Mouse (Mus musculus): ENCODE measurements at regions not wholly inside any gene's neighbourhood (a gene's known extent, or its start where the extent isn't known, plus 50 kb on each side); places are given as distances from the start of the nearest gene placed in this dataset.
A peak's percentile ranks its signal among the peaks of the same experiment; 100 is the strongest.

DNA sequence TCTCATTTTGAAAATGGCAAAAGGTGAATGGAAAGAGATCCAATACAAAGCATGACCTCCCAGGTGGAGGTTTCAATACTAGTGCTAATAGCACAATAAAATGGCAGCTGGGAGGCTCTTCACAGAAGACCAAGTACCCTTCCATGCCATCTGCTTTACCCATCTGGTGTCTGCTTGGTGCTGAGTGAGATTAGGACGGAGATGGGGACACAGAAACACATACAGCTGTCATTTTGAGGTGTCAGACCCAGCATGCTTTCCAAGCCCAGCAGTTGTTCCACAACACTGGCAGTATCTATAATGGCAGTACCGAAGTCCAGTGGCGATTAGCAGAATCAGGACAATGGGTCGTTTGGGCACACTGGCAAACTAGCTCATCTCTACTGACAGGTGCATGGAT, 118.9 kb upstream of the 1700064H15Rik start:
- no peak for DNase-seq (ENCODE audit: low read depth, low spot score)

DNA sequence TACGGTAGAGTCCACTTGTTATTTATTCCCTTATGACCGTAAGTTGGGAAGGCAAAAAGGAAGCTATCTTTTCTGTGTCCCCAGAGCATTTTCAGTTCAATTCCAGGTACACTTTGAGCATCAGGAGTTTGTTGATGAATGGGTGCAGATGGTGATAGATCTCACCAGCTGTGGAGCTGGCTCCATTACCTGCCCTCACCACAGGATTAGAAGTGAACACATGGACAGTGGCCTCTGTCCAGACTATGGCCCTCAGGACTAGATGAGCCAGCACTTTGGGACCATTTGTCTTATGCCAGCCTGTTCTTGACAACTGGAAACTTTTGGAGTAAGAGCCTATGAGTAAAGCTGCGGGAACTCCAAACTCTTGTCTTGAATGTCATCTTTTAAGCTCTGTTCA, 123.5 kb upstream of the 1700064H15Rik start:
- no peak for DNase-seq (ENCODE audit: low read depth, low spot score)

DNA sequence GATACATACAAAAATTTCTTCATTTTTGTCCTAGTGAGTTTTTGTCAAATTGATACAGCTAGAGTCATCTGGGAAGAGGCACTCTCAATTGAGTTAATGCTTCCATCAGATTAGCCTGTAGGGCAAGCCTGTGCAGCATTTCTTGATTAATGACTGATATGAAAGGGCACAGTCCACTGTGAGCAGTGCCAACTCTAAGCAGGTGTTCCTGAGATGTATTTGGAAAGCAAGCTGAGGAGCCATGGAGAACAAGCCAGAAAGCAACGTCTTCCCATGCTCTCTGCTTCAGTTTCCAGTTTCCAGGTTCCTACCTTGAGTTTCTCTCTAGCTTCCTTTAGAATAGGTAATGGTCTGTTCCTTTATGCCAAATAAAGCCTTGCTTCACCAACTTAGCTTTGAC, 125.5 kb upstream of the 1700064H15Rik start:
- no peak for DNase-seq (ENCODE audit: low read depth, low spot score)

DNA sequence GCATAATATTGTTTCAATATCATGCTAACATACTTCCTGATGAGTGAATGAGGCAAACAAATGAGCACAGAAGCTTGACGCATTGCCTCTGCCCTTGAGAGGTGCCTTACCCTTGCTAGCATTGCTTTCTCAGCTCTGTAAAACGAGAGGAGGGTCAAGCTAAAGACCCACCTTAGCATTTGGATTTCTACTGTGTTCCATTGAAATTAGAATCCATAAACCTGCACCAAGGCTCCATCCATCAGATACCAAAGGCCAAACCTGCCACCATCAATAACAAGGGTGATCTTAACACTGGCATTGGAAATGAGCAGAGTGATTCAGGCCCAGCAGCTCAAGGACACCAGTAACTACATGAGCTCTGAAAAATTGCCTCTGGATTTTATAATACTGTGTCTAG, 126.2 kb upstream of the 1700064H15Rik start:
- DNase-seq (ENCODE audit: low read depth, low spot score), result no peak

DNA sequence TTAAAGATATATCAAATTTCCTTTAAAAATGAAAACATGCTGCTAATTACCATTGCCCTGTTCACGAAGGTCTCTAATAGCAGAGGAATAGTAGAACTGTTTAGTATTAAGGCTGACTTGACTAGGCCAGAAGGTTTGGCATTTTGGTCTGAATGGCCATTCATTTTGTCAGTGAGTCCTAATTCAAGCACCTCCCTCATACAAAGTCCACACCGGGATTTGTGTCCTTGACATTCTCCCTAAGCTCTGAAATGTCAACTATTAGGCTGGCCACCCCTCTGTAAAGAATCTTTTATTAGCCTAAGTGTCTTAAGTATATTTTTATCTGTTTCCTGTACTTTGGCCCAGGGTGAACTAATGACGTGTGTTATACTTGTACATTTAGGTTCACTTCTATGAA, 126.7 kb upstream of the 1700064H15Rik start:
- DNase-seq (ENCODE audit: low read depth, low spot score), result no peak

DNA sequence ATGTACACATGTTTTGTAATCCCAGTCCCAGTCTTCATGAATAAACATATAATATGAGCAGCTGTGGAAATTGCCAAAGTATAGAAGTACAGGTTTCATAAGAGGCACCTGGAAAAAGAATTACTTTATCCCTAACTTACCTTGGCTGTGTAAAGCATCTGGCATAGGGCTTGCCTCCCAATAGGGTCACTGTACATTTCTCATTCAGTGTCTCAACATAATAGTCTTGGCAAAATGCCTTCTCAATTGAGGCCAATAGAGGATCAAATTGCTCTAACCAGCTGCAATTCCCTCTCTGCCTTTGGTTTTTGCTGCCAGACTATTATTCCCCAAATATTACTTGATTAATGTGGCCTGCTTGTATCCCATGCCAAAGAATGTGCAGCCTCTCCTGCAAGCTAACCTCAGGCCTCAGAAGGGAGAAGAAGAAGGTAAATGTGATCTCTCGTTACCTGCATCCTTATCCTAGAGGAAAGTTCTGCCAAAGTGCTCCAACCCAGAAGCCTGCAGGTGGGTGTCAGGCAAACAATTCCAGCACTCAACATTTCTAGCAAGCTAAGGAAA, 158.2 kb upstream of the Cp start:
- no peak for DNase-seq (ENCODE audit: low read depth, low spot score)

DNA sequence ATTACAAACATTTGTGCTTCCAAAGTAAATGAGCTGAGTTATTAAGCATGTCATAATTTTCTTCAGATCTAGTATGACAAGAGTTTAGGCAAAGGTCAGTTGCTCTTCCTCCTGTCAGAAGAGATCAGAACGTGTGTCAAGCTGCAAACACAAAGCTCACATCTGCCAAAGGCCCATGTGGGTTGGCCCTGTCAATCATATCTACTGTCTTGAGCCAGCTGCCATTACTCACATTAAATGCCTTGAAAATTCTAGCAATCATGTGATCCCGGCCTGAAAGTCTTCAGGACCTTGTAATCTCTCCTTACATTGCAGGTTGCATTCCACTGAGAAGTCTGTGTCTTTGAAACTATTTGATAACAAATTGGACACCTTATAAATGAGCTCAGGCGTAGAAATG, 146.8 kb upstream of the Cp start:
- DNase-seq (ENCODE audit: low read depth, low spot score), result no peak

DNA sequence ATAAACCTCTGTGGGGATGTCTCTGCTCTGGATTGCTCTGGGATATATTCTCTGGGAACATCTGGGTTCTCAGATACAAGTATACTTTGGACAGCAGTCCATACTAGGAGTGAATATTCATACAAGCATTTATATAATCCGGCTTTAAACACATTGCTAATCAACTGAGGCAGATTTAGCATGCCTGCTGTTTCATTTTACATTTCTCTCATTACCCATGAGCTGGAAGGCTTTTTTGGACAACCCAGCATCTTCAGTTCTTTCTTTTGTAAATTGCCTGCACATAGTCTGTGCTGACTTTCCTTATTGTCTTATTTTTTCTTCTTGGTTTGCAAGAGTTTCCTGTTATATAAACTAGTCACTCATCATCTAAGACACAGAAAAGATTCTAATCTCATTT, 131.9 kb upstream of the Cp start:
- no peak for DNase-seq (ENCODE audit: low read depth, low spot score)

DNA sequence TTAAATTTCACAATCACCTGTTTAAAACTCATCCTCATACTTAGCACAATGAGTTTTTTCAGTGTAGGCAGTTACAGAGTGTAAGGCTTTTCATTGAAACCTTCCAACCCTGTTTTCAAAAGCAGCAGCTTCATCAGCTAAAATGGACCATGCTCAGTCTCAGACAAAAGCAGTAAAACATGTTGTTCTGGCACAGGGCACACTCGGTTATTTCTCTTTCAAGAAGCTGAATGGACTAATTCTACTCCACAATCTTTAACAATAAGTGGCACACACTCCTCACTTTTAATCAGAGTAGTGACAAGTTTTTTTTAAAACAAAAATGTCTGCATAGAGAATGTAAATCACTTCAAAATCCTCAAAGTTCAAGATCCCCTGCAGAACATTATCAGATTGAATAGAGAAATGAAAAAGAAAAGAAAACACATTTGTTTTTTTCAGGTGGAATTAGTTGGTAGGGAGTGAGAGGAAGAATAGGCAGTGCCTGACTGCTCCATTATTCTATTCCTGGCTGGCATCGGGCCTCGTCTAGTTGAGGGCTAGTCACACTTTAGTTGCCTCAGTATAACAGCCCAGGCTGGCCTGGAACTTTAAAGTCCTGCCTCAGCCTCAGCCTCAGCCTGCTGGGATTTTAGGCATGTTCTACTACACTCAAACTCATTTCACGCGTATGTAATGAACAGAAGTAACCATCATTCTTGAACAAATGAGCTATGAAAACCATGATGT, 128.2 kb upstream of the Cp start:
- no peak for DNase-seq (ENCODE audit: low read depth, low spot score)

DNA sequence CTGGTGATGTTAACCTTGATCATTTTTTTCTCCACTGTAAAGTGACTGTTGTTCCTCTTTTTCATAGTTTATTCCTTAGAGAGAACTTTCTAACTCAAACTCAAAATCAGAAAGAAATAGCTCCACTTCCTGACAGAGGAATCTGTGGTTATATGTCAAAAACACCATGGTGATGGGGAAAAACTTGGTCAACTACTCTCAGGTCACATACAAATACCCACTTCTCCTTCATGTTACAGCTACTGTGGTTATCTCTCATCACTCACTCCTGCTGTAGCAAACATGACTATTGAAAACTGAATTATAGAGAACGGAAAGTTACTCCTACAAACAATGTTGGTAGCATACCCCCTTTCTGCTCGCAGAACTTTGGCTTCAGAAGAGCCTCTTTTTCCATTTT, 127.1 kb upstream of the Cp start:
- no peak for DNase-seq (ENCODE audit: low read depth, low spot score)

DNA sequence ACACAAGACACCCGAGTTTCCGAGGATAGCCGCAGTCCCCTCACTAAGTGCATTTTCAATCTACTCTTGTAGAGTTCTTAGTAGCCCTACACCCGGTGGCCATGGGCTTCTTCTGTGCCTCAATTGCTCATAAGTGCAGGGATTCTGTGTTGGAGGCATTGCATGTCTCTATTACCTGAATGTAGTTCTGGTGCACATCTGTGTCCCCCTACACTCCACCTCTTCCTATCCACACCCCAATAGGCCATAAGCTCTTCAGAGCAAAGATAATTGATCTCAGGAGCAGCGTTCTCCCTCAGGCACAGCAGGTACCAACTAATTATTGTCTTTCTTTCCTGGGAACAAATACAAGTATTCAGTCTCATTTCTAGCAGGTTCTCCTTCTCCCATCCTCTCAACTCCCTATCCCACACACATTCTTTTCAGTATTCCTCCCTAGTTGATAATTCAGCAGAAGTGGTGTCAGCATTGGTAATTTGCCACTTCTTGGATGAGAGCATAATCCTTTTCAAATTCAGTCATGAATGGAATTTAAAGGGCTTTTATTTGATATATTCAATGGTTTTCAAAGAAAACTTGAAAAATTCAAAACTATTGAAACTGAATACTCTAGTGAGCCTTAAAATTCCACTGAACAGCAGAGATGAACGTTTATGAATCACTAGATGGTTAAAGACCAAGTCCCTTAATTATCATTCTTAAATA, 108.7 kb upstream of the Cp start:
- no peak for DNase-seq (ENCODE audit: low read depth, low spot score)

DNA sequence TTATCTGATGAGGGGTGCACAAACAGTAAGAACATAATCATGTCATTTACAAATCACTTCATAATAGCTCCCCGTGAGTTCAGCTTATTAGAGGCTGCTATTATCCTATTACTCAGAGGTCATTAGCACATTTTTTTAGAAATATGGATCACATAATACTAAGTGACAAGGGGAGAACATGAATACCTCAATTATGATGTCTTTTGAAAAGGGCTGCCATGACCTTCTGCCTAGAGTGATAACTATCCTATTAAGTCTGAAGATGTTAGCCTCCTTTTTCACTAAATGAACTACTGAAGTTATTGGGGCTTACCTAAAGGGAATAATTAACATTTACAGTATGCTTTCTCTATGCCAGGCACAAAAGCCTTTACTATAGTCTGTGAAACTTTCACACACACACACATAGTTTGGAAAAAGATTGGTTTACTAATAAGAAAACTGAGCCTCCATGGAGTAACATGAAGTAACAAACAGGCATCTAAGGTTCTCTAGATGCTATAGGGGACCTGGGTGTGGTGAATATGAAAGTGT, 108.1 kb upstream of the Cp start:
- DNase-seq (ENCODE audit: low read depth, low spot score), result no peak

DNA sequence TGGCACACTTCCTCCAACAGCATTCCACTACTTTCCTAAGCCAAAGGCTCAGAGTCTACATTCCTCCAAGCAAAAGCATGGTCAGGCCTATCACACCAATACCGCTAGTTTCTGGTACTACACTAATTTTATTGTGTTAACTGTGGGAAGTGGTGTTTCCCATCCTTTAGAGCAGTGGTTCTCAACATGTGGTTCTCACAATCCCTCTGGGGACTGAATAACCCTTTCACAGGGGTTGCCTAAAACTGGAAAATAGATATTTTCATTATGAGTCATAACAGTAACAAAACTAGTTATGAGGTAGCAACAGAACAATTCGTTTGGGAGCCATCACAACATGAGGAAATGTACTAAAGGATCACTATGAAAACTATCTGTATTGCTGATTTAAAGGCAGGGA, 74.2 kb upstream of the Cp start:
- DNase-seq (ENCODE audit: low read depth, low spot score), result no peak

DNA sequence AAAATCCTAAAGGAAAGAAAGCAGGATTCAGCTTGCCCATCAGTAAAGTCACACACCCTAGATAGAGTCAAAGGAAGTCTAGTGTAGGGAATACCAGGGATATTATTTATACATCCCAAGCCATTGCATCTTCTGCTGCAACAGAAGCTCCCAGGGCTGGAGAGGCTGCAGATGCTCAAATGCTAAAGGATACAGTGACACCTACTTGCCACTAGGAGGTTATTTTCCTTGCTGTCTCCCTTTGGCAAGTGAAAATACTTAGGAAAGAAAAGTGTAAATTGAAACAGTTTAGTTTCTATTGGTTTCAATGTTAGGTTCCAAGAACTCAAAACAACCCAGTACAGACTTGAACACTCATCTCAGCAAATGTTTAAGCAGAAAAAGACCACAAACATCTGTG, 68.4 kb upstream of the Cp start:
- no peak for DNase-seq (ENCODE audit: low read depth, low spot score)

DNA sequence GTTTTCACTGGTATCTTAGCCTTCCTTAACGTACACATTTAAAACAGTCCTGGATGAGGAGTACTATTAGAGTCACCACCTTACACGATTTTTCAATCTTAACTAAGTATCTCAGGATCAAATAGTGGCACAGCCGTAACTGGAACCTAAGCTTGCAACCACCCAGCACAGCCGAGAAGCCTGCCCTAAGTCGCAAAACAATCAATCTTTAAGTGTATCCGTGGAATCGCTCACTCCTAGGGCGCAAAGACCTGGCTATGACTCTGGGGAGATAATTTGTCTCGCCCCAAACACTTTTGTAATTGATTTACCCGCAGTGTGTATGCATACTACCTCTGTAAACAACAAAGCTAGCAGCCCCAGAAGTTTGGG, 62.6 kb upstream of the Cp start:
- DNase-seq (ENCODE audit: low read depth, low spot score), result no peak

DNA sequence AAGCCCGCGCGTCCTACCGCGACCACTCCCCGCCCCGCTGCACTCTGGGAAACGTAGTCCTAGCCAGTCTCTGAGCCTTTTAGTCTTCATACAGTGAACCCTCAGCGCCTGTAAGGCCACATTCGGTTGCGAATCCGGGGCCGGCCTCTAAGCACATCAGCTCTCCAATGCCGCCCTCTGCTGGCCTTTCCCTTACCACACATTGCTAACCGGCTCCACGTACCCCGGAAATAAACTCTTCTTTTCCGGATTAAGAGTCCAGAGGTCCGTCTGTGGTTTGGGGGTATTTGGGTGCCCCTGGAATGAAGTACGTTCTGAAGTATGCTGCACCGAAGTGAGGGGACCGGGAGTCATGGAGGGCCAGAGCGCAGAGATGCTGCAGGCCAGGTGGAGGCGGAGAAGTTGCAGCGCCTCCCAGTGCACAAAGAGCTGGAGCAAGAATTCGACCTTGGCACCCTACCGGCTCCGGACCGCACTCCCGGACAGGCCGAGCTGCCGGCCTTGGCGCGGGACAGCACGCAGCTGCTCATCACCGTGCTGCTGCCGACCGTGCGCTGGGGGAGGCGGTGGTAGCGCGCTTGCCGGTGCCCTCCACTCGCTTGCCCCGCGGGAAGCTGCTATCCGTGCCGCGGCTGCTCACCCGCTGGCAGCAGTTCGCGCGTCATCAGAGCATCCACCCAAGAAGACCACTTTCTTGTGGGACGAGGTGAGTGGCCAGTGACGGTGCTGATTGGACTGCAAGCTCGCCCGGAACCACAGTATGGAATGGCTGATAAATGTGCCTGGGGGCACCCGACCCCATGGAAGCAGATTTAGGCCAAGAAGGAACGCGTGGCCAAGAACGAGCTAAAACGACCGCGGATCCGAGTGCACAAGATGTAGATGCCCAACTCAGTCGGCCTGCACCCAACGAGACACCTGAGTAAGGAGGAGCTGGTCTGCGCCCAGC, 62.0 kb upstream of the Cp start:
- peak; percentile 97 for DNase-seq (ENCODE audit: low read depth, low spot score)

DNA sequence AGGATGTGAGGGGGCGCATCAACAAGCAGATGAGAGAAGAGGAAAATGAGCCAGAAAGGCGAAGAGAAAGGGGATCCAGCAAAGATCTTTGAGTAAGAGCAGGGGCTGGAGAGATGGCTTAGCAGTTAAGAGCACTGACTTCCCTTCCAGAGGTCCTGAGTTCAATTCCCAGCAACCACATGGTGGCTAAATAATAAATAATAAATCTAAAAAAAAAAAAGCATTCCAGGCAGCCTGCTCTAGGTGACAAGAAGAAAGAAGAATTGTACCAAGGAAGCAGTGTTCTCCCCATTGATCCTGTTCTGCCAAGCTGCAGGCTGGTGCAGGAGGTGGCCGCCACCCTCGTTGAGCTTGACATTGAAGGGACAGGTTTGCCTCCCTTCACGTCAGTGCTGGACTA, 61.1 kb upstream of the Cp start:
- DNase-seq (ENCODE audit: low read depth, low spot score), result no peak

DNA sequence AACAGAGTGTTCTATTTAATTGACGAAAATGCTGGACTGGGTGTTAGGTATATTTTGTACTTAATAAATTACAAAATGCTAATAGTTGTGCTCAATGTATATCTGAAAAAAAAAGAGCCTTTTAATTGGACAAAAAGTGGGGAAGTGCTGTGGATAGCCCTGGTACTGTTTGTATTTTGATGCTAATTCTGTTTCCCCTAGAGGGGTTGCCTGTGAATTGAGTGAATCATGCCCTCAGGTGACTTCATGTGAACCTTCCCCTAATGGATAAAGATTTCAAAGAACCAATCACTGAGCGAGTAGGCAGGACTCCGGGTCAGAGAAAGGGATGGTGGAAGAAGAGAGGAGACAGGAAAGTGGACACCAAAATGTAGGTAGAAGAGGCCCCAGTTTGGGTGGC, 59.7 kb upstream of the Cp start:
- DNase-seq (ENCODE audit: low read depth, low spot score), result peak; percentile 46

DNA sequence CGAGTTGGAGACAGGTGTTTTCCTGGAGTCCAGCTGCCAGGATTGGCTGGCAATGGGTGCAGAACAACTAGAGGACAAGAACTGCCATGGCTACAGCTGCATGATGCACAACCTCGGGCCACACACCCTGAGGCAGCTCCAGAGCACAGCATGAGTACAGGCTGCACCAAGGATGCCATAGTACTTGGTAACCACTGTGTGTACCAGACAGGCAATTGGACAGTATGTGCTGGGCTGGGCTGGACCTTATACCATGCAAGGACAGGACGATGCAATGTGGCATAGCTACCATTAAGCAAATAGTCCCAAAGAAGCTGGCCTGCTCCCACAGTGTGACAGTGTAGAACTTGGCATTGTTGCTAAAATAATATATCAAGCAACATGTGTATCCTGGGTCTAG, 54.6 kb upstream of the Cp start:
- DNase-seq (ENCODE audit: low read depth, low spot score), result no peak

DNA sequence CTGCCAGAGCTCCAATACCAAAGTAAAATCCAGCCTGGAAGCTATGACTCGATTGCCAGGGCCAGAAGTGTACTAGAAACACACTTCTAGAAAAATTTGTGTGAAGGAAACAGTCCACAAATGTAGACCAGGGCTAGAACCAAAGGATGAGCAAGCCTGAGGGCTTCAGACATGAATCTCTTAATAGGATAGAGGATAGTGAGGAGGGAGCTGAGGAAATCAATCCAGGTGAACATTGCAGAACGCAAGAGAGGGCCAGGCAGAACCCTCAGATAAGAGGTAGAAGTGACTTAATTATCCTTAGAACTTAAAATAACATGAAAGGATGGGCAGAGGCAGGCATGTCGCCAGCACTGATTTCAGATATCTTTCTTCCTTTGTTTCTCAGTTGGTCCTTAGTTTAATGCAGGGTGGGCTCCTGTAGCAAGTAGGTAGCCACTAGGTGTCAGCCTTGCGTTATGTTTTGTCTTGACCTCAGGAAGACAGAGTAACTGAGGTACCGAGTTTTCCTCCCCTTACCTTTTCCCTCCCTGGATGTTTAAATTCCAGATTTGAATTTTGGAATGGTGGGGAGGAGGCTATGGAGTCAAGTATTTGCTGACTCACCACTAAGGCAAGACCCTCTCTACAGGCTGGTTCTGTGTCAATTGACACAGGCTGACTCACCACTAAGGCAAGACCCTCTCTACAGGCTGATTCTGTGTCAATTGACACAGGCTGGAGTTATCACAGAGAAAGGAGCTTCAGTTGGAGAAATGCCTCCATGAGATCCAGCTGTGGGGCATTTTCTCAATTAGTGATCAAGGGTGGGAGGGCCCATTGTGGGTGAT, 52.2 kb upstream of the Cp start:
- DNase-seq (ENCODE audit: low read depth, low spot score), result peak; percentile 70
